Mouse (Mus musculus): ENCODE data around the gene Slc25a11. TPM values are rescaled to one million over a fixed set of nuclear protein-coding genes. Genes with fewer than 3 reads are reported as not detected.

The Slc25a11 gene
- polyA plus RNA-seq, 1 experiment: 162 TPM

DNA sequence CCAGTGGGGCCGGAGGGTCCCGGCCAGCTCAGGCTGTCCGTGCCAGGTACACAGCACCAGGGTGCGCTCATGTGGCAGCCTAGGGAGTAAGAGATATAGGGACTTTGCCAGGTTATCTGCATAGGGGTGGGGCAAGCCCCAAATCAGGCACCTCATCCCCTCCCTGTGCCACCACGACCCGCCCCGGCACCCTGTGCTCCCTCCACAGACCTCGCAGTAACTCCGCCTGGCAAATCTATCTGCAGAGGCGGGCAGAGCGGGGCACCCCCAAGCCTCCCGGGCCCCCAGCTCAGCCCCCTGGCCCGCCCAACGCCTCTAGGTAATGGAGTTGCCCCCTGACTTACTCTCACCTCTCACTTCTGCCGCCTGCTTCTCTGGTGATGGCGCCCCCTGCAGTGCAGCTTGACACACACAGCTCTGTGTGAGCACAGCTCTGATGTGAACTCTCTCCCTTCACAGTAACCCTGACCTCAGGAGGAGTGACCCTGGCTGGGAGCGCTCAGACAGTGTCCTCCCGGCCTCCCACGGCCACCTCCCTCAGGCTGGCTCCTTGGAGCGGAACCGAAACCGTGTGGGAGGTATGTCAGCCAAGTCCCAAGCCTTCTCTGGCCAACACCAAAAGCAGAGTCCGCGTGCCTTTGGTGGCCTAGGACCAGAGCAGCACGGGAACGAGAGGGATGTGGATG is 38.8 kb downstream of the Slc25a11 start:
- TF ChIP-seq CTCF (IDR thresholded peaks at IDR 0.05; ENCODE audit: borderline replicate concordance, control insufficient read depth, extremely low read depth, insufficient read depth, low read length, poor library complexity) (peak; percentile 49; the same call in 1 of the 2 replicates), POLR2A (IDR thresholded peaks at IDR 0.05; ENCODE audit: control insufficient read depth, extremely low read depth, insufficient read depth, low read length, poor library complexity) (no peak)
- no peak overlapping the region for H3K27ac ChIP-seq (ENCODE audit: control insufficient read depth, insufficient read depth, low read length)
- peak; percentile 38 for DNase-seq
- peaks cover 40% of the 10 kb centered on the region for H3K36me3 ChIP-seq (ENCODE audit: control insufficient read depth, insufficient read depth, low read length)
- 97% methylated on average over 26 of the region's 26 CpGs for WGBS
- H3K4me3 ChIP-seq (ENCODE audit: control insufficient read depth, insufficient read depth, low read length): no peak overlapping the region
- H3K27me3 ChIP-seq (ENCODE audit: control insufficient read depth, insufficient read depth, low read length): no peaks in the 10 kb centered on the region
- H3K4me1 ChIP-seq (replicated peaks; ENCODE audit: control insufficient read depth, insufficient read depth, low read length): no peaks in the 10 kb centered on the region

DNA sequence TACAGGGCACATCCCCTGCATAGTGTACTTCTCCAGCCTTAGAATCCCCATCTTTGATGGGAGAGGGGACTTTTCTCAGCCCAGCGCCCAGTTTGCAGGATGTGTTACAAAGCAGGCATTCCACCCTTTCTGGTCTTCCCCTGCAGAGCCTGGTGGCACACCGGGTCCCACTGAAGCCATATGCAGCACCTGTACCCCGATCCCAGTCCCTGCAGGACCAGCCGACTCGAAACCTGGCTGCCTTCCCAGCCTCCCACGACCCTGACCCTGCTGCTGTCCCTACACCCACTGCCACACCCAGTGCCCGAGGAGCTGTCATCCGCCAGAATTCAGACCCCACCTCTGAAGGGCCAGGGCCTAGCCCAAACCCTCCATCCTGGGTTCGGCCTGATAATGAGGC is 39.7 kb downstream of the Slc25a11 start:
- Histone ChIP-seq H3K4me1 (replicated peaks; ENCODE audit: control insufficient read depth, insufficient read depth, low read length) (no peaks in the 10 kb centered on the region), H3K27ac (ENCODE audit: control insufficient read depth, insufficient read depth, low read length) (no peak overlapping the region), H3K4me3 (ENCODE audit: control insufficient read depth, insufficient read depth, low read length) (no peak overlapping the region), H3K27me3 (ENCODE audit: control insufficient read depth, insufficient read depth, low read length) (no peaks in the 10 kb centered on the region), H3K36me3 (ENCODE audit: control insufficient read depth, insufficient read depth, low read length) (peaks cover 34% of the 10 kb centered on the region)
- no peak for TF ChIP-seq CTCF (IDR thresholded peaks at IDR 0.05; ENCODE audit: borderline replicate concordance, control insufficient read depth, extremely low read depth, insufficient read depth, low read length, poor library complexity)
- no peak for TF ChIP-seq POLR2A (IDR thresholded peaks at IDR 0.05; ENCODE audit: control insufficient read depth, extremely low read depth, insufficient read depth, low read length, poor library complexity)
- 96% methylated on average over 9 of the region's 9 CpGs for WGBS
- no peak for DNase-seq

DNA sequence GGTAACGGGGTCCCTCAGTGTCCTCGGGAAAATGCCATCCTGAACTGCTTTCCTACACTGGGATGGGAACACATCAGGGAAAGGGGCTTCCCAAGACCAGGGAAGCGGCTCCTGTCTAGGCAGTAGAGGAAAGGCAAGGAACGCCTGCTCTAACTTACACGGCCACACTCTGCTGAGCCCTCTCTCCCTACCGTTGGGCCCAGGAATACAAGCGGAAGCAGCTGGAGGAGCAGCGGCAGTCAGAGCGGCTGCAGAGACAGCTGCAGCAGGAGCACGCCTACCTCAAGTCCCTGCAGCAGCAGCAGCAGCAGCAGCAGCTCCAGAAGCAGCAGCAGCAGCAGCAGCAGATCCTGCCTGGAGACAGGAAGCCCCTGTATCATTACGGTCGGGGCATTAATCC is 40.6 kb downstream of the Slc25a11 start:
- WGBS: 98% methylated on average over 12 of the region's 12 CpGs
- no peaks in the 10 kb centered on the region for H3K4me1 ChIP-seq (replicated peaks; ENCODE audit: control insufficient read depth, insufficient read depth, low read length)
- H3K36me3 ChIP-seq (ENCODE audit: control insufficient read depth, insufficient read depth, low read length): peaks cover 30% of the 10 kb centered on the region
- H3K4me3 ChIP-seq (ENCODE audit: control insufficient read depth, insufficient read depth, low read length): no peak overlapping the region
- TF ChIP-seq POLR2A (IDR thresholded peaks at IDR 0.05; ENCODE audit: control insufficient read depth, extremely low read depth, insufficient read depth, low read length, poor library complexity) (no peak), CTCF (IDR thresholded peaks at IDR 0.05; ENCODE audit: borderline replicate concordance, control insufficient read depth, extremely low read depth, insufficient read depth, low read length, poor library complexity) (no peak)
- DNase-seq: no peak
- no peaks in the 10 kb centered on the region for H3K27me3 ChIP-seq (ENCODE audit: control insufficient read depth, insufficient read depth, low read length)
- H3K27ac ChIP-seq (ENCODE audit: control insufficient read depth, insufficient read depth, low read length): no peak overlapping the region

DNA sequence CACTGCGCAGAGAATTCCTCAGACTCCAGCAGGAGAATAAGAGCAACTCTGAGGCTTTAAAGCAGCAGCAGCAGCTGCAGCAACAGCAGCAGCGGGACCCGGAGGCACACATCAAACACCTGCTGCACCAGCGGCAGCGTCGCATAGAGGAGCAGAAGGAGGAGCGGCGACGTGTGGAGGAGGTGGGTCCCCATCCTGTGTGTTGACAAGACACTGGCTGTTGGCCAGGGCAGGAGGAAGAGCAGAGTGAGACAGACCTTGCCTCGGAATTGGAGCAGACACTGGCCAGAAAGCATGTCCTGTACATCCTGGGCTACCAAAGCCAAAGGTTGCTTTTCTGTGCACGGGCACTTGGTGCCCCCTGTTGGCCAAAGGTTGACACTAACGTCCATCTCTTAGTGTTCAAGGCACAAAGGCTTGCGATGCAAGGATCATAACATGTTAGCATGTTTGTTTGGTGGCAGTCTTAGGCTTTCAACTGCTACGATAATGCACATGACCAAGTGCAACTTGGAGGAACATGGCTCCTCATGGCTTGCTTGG is 42.2 kb downstream of the Slc25a11 start:
- Histone ChIP-seq H3K27me3 (ENCODE audit: control insufficient read depth, insufficient read depth, low read length) (no peaks in the 10 kb centered on the region), H3K36me3 (ENCODE audit: control insufficient read depth, insufficient read depth, low read length) (peaks cover 26% of the 10 kb centered on the region), H3K27ac (ENCODE audit: control insufficient read depth, insufficient read depth, low read length) (no peak overlapping the region), H3K4me3 (ENCODE audit: control insufficient read depth, insufficient read depth, low read length) (no peak overlapping the region), H3K4me1 (replicated peaks; ENCODE audit: control insufficient read depth, insufficient read depth, low read length) (no peaks in the 10 kb centered on the region)
- TF ChIP-seq CTCF (IDR thresholded peaks at IDR 0.05; ENCODE audit: borderline replicate concordance, control insufficient read depth, extremely low read depth, insufficient read depth, low read length, poor library complexity) (peak; percentile 47; the same call in 1 of the 2 replicates), POLR2A (IDR thresholded peaks at IDR 0.05; ENCODE audit: control insufficient read depth, extremely low read depth, insufficient read depth, low read length, poor library complexity) (no peak)
- WGBS: 67% methylated on average over 14 of the region's 14 CpGs
- DNase-seq: peak; percentile 77

DNA sequence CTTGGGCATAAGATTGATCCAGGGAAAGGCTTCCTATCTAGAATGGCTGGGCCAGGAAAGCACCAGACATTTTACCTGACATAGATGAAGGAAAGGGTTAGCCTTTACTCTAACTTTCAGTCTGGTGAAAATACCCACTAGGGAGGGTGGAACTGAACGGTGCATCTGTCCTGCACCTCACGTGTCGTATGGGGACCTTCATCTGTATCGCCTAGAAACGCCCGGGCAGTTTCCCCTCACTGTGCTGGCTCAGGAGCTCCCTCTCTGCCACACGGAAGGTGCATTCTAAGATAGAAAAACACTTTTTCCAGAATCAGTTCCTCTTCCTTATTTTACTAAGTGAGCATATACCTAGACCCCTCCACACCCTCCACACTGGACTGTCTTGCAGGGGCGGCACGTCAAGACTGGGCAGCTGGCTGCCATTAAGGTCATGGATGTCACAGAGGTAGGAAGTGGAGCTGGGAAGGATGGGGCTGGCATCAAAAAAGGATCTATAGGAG is 48.8 kb downstream of the Slc25a11 start:
- Histone ChIP-seq H3K4me1 (replicated peaks; ENCODE audit: control insufficient read depth, insufficient read depth, low read length) (peaks cover 13% of the 10 kb centered on the region), H3K27me3 (ENCODE audit: control insufficient read depth, insufficient read depth, low read length) (no peaks in the 10 kb centered on the region), H3K4me3 (ENCODE audit: control insufficient read depth, insufficient read depth, low read length) (no peak overlapping the region), H3K27ac (ENCODE audit: control insufficient read depth, insufficient read depth, low read length) (no peak overlapping the region), H3K36me3 (ENCODE audit: control insufficient read depth, insufficient read depth, low read length) (no peaks in the 10 kb centered on the region; the same call in 1 of the 2 replicates)
- DNase-seq: no peak
- WGBS: 89% methylated on average over 9 of the region's 9 CpGs
- TF ChIP-seq CTCF (IDR thresholded peaks at IDR 0.05; ENCODE audit: borderline replicate concordance, control insufficient read depth, extremely low read depth, insufficient read depth, low read length, poor library complexity) (no peak), POLR2A (IDR thresholded peaks at IDR 0.05; ENCODE audit: control insufficient read depth, extremely low read depth, insufficient read depth, low read length, poor library complexity) (no peak)

DNA sequence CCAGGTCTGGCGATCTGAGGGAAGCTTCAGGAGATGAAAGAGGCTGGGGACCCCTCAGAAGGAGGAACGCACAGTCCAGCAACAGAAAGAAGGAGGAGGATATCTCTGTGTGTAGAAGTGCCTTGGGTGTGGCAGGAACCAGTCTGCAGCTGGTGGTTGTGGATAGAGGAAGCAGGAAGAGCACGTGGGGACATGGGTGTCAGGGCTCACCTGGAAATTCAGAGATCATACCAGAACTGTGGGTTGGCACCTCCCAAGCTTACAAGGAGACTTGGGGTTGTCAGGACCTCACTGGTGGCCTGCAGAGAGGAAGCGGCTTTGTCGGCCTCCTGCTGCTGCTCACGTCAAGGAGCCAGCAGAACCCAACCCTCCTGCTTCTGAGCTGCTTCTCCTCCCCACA is 50.0 kb downstream of the Slc25a11 start:
- Histone ChIP-seq H3K27ac (ENCODE audit: control insufficient read depth, insufficient read depth, low read length) (no peak overlapping the region; the same call in 1 of the 2 replicates), H3K4me3 (ENCODE audit: control insufficient read depth, insufficient read depth, low read length) (no peak overlapping the region), H3K36me3 (ENCODE audit: control insufficient read depth, insufficient read depth, low read length) (no peaks in the 10 kb centered on the region; the same call in 1 of the 2 replicates), H3K4me1 (replicated peaks; ENCODE audit: control insufficient read depth, insufficient read depth, low read length) (peaks cover 13% of the 10 kb centered on the region), H3K27me3 (ENCODE audit: control insufficient read depth, insufficient read depth, low read length) (no peaks in the 10 kb centered on the region)
- no peak for DNase-seq
- TF ChIP-seq CTCF (IDR thresholded peaks at IDR 0.05; ENCODE audit: borderline replicate concordance, control insufficient read depth, extremely low read depth, insufficient read depth, low read length, poor library complexity) (no peak), POLR2A (IDR thresholded peaks at IDR 0.05; ENCODE audit: control insufficient read depth, extremely low read depth, insufficient read depth, low read length, poor library complexity) (no peak)
- 33% methylated on average over 6 of the region's 6 CpGs for WGBS

Measured in thymus, adult 2 months (tissue).